Mouse (Mus musculus) v-Abl transformed pro-B cells (cell line): ENCODE measurements around the gene Tenm3.

ENCODE experiments used
- in situ Hi-C, 2 experiments: fragments of 400-800 bp; cut with MboI; formaldehyde crosslinking; loops; one replicate each; pipeline ENCODE4 v1.15.1; 2025; ENCODE audit not compliant: unreplicated experiment in 2 of 2

Tenm3 gene

GRCm38 (mm10) chr8:48601621-48602020 is 242.1 kb downstream of the Tenm3 start:
- in situ Hi-C loops, result no loop called here

- in situ Hi-C loops, result no loop called here
These were observed 244.7 kb downstream of the Tenm3 start for GRCm38 (mm10) chr8:48599028-48599427.

GRCm38 (mm10) chr8:48596332-48596731 is 247.4 kb downstream of the Tenm3 start:
- in situ Hi-C loops, result no loop called here

- in situ Hi-C loops, result no loop called here
These were observed 251.9 kb downstream of the Tenm3 start for GRCm38 (mm10) chr8:48591818-48592217.

GRCm38 (mm10) chr8:48579732-48580131 is 264.0 kb downstream of the Tenm3 start:
- in situ Hi-C loops, result no loop called here

- in situ Hi-C loops, result no loop called here
These were observed 264.6 kb downstream of the Tenm3 start for GRCm38 (mm10) chr8:48579144-48579543.

- in situ Hi-C loops, result no loop called here
These were observed 270.8 kb downstream of the Tenm3 start for GRCm38 (mm10) chr8:48572941-48573340.

- in situ Hi-C loops, result no loop called here
These were observed 271.4 kb downstream of the Tenm3 start for GRCm38 (mm10) chr8:48572345-48572744.

- in situ Hi-C loops, result no loop called here
These were observed 275.1 kb downstream of the Tenm3 start for GRCm38 (mm10) chr8:48568608-48569007.

- in situ Hi-C loops, result no loop called here
These were observed 275.7 kb downstream of the Tenm3 start for GRCm38 (mm10) chr8:48567929-48568607.

GRCm38 (mm10) chr8:48560227-48560626 is 283.5 kb downstream of the Tenm3 start:
- in situ Hi-C loops, result no loop called here

- in situ Hi-C loops, result no loop called here
These were observed 288.1 kb downstream of the Tenm3 start for GRCm38 (mm10) chr8:48555546-48556141.

GRCm38 (mm10) chr8:48554762-48555545 is 288.8 kb downstream of the Tenm3 start:
- in situ Hi-C loops, result no loop called here

GRCm38 (mm10) chr8:48553791-48554288 is 289.9 kb downstream of the Tenm3 start:
- in situ Hi-C loops, result no loop called here

- in situ Hi-C loops, result no loop called here
These were observed 291.4 kb downstream of the Tenm3 start for GRCm38 (mm10) chr8:48552306-48552705.

- in situ Hi-C loops, result no loop called here
These were observed 292.4 kb downstream of the Tenm3 start for GRCm38 (mm10) chr8:48551370-48551769.

- in situ Hi-C loops, result no loop called here
These were observed 294.8 kb downstream of the Tenm3 start for GRCm38 (mm10) chr8:48548908-48549307.

GRCm38 (mm10) chr8:48545631-48546030 is 298.1 kb downstream of the Tenm3 start:
- in situ Hi-C loops, result no loop called here

- in situ Hi-C loops, result no loop called here
These were observed 298.9 kb downstream of the Tenm3 start for GRCm38 (mm10) chr8:48544840-48545239.

GRCm38 (mm10) chr8:48542141-48542540 is 301.6 kb downstream of the Tenm3 start:
- in situ Hi-C loops, result no loop called here

GRCm38 (mm10) chr8:48540894-48541293 is 302.9 kb downstream of the Tenm3 start:
- in situ Hi-C loops, result no loop called here
